Mouse (Mus musculus): ENCODE data around the gene Xpc. TPM values are rescaled to one million over a fixed set of nuclear protein-coding genes. Genes with fewer than 3 reads are reported as not detected.

Gene Xpc
- total RNA-seq (2017), result 108 and 122 TPM in 2 replicates

DNA sequence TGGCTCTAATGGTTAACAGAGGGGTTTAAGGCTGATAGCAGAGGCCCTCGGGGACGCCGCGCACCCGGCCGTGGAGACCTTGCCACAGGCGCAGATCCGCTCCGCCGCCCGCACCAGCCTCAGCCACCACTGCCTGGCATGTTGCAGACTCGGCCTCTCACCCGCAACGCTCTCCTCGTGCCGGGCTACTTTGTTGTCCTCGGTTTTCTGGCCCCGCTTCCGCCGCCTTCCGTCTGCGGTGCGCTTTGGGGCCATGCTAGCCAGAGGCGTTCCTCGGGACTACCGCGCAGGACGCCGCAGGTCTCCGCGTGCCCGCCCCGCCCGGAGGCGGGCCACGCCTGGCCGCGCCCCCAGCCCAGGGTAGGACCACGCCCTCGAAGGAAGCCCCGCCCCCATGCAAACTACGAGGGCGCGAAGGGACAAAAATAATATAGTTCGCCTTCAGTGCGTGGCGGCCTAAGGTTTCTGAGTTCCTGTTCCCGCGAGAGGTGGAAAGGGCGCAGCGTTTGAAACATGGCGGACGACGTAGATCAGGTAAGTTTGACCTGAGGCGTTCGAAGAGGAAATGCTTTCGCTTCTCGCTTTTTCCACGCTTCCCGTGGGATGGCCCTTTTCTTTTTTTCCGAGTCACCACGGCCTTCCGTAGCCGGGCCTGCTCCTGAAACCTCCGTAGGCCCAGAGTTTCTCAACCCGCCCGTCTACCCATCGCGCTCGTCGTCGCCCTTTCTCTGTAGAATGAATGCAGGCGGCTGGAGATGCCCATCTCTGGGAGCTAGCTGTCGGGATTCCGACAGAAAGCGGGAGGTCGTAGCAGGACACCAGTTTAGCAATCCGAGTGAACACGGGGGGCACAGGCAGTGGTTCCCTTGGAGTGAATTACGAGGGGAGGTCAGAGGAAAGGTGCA, at the start of gene Xpc, which contains the start of gene Lsm3:
Gene Xpc, minus strand, starts transcription at position 344 of the 905 bp plus-strand sequence.
Gene Lsm3, plus strand, starts transcription at position 384 of the 905 bp plus-strand sequence.
- peak; percentile 87 to 95 for ATAC-seq (replicated peaks in 1 of 2; ENCODE audit: insufficient read depth in 1 of 2, low FRiP score in 2 of 2, low TSS enrichment in 1 of 2, low read depth in 1 of 2, poor library complexity in 2 of 2, severe bottlenecking in 2 of 2)

DNA sequence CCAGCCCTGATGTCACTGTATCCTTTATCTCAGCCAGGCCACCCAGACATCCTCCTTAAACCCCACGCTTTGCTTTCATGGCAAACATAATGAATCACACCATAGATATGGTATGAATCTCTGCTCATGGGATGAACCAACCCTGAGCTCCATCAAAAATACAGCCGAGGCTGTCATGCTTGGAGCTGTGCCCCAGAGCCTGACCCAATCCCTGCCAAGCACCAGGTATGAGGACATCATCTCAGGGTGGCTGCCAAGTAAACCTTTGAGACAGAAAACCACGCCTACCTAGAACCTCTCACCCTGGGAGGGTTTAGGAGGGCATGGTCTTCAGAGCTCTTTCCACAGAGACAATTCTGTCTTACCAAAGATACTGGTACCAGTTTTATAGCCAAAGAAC, 47.3 kb upstream of the Xpc start:
- no peak for ATAC-seq (replicated peaks in 1 of 2; ENCODE audit: insufficient read depth in 1 of 2, low FRiP score in 2 of 2, low TSS enrichment in 1 of 2, low read depth in 1 of 2, poor library complexity in 2 of 2, severe bottlenecking in 2 of 2)

DNA sequence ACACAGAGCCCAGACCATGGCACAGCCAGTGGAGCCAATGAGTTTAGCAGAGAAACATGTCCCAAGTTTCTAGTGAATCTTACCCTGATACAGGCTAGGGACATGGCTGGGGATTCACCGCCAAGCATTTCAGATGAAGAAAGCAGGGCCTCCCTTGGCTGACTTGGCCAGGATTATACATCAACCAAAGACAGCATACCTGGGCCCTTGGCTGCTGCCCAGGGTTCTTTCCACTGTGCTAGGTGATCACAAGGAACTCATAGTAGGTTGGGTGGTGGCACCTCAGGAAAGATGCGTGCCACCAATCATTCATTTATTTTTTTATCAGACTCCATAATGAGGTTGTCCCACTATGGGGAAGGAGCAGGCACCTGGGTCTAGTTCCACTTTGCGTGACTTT, 44.5 kb upstream of the Xpc start:
- no peak for ATAC-seq (replicated peaks in 1 of 2; ENCODE audit: insufficient read depth in 1 of 2, low FRiP score in 2 of 2, low TSS enrichment in 1 of 2, low read depth in 1 of 2, poor library complexity in 2 of 2, severe bottlenecking in 2 of 2)

DNA sequence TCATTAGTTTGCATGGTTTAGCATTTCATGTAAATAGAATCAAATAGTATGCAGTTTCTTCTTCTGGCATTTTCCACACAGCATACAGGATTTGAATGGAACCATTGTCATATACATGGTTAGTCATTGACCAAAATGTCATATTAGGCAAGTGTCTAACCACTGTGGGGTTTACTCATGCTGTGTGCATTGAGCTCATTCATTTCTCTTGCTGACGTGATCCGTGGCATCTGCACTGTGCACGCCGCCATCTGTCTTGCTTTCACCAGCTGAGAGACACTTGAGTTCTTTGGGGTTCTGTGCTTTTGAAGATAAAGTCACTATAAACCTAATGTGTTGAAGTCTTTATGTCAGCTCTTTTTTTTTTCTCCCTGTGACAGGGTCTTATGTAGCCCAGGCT, 43.7 kb upstream of the Xpc start:
- no peak for ATAC-seq (replicated peaks in 1 of 2; ENCODE audit: insufficient read depth in 1 of 2, low FRiP score in 2 of 2, low TSS enrichment in 1 of 2, low read depth in 1 of 2, poor library complexity in 2 of 2, severe bottlenecking in 2 of 2)

DNA sequence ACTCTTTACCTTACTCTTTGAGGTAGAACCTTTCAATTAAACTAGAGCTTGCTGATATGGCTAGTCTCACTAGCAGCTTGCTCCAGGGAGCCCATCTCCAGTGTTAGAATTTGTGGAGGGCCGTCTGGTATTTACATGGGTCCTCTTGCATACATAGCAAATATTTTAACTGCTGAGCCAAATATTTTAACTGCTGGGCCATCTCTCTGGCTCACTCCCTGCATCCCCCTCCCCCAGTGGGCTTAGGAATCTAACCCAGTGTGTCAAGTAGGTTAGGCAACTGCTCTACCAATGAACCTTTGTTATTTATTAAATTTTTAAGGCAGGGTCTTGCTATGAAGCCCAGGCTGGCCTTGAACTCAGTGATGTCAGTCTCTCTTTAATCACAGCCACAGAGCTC, 42.9 kb upstream of the Xpc start:
- no peak for ATAC-seq (replicated peaks in 1 of 2; ENCODE audit: insufficient read depth in 1 of 2, low FRiP score in 2 of 2, low TSS enrichment in 1 of 2, low read depth in 1 of 2, poor library complexity in 2 of 2, severe bottlenecking in 2 of 2)

DNA sequence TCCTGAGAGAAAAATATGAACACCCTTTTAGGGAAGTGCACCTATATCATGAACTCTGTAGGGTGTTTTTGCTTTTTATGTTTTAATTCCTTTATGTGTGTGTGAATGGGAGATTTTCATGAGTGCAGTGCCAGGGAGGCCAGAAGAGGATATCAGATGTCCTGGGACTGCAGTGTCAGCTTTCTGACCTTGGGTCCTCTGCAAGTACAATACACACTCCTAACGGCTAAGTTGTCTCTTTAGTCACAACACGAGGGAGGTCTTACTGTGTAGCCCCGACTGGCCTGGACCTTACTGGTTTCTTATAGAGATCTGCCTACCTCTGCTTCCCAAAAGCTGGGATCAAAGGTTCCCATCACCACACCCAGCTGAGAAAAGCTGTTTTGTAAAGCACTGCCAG, 37.0 kb upstream of the Xpc start:
- ATAC-seq (replicated peaks in 1 of 2; ENCODE audit: insufficient read depth in 1 of 2, low FRiP score in 2 of 2, low TSS enrichment in 1 of 2, low read depth in 1 of 2, poor library complexity in 2 of 2, severe bottlenecking in 2 of 2), result no peak

DNA sequence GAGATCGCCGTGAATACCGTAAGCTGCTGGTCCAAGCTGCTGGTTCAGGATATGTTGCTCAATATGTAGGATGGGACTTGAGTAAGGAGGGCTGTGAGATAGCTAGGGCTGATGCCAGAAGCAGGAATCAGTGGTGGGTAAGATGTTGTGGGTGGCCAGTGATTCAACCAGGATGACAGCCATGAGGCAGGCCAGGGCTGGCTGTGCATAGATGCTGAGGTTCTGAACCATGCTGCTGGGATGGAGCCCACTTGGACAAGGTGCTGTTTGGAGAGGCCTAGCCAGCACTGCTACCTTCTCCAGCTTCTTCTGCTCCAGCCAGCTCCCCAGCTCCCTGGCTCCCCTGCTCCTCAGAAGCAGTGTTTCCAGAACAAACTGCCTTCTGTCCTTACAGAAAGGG, 36.0 kb upstream of the Xpc start:
- ATAC-seq (replicated peaks in 1 of 2; ENCODE audit: insufficient read depth in 1 of 2, low FRiP score in 2 of 2, low TSS enrichment in 1 of 2, low read depth in 1 of 2, poor library complexity in 2 of 2, severe bottlenecking in 2 of 2), result no peak

DNA sequence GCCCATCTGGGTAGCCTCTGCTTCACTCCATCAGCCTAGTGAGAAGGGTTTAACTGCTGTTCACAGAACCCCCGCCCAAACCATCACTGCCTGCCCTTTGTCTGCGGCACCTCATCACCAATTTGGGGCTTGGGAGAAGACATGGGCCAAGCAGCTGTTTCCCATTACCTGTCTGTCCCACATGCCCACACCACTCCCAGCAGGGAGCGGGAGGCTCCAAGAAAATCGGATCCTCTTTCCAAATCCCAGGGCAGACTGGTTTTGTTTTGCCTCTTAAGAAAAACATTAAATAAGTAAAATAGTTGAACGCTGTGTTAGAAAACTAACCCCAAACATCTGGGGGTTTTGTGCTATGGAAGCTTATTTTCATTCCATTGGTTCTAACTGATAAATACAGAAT, 33.9 kb upstream of the Xpc start:
- no peak for ATAC-seq (replicated peaks in 1 of 2; ENCODE audit: insufficient read depth in 1 of 2, low FRiP score in 2 of 2, low TSS enrichment in 1 of 2, low read depth in 1 of 2, poor library complexity in 2 of 2, severe bottlenecking in 2 of 2)

DNA sequence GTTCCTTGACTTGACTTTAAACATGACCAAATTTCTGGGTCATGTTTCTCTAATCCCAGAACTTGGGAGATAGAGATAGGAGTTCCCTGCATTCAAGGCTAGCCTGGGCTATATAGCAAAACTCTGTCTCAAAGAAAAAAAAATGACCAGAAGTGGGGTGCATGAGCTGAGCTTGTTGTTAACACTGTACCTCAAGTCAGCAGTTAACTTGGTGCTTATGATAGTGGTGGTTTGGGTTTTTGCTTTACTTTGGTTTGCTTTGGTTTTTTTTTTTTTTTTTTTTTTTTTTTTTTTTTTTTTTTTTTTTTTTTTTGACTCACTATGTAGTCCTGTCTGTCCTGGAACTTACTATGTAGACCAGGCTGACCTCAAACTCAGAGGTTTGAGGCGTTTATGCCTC, 31.6 kb upstream of the Xpc start:
- ATAC-seq (replicated peaks in 1 of 2; ENCODE audit: insufficient read depth in 1 of 2, low FRiP score in 2 of 2, low TSS enrichment in 1 of 2, low read depth in 1 of 2, poor library complexity in 2 of 2, severe bottlenecking in 2 of 2), result no peak

DNA sequence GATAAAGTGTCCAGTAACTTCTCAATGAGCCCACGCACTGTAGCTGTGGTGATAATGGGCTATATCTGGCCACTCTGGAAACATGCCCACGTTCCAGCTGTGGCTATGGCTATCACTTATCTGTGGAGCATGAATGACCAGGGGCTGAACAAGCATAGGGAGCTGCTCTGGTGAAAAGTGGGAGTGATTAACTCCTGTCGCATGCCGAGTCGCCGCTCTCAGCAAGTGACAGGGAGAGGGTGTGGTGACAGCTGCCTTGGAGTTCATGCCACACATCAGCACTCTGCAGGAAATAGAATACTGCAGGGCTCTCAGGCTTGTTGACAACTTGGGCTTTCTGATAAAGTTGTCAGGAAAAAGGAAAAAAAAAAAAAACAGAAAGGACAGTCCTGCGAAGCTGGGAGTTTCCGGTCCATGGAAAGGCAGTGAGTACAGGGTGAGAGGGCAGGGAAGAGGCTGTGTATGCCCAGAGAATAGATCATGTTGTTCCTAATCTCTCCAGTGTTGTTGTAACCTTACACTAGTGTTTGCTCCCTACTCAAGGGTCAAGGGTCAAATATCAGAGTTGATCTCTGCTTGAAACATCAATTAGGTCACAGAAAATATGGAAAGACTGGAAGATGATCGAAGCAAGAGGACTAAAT, 30.7 kb upstream of the Xpc start:
- ATAC-seq (replicated peaks in 1 of 2; ENCODE audit: insufficient read depth in 1 of 2, low FRiP score in 2 of 2, low TSS enrichment in 1 of 2, low read depth in 1 of 2, poor library complexity in 2 of 2, severe bottlenecking in 2 of 2), result no peak

DNA sequence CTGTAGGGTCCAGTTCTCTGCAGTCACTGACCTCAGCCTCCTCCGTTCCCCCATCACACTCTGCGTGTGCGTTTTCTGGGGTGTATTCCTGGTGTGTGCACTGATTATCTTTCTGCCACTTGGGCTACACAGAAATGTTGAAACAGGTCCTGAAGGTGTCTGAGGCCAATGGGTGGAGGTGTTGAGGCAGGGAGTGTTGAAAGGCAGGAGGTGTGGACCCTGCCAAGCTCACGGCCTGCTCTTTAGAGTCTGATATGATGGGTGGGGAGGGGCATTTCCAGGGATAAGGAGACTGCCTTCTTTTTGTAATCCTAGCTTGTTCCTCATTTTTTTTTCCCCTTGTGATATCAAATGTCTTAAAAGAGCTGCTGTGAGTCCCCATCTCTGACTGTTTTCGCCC, 27.4 kb upstream of the Xpc start:
- no peak for ATAC-seq (replicated peaks in 1 of 2; ENCODE audit: insufficient read depth in 1 of 2, low FRiP score in 2 of 2, low TSS enrichment in 1 of 2, low read depth in 1 of 2, poor library complexity in 2 of 2, severe bottlenecking in 2 of 2)

DNA sequence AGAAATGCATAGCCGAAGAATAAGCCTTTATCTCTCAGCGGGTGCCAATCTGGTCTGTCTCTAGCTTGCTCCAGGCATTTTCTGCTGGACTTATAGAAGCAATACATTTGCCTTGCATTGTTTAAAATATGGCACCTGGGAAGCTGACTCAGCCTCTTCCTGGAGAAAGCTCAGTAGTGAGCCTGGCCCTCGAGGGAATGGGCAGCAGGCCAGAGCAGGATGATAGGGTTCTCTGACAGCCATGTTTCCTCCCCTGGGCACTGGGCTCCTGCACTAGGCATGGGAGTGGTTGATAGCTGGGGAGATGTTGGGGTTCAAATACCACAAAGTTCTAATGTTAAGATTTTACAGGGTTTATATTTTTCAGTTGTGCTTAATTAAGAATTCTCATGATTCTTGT, 25.6 kb upstream of the Xpc start:
- no peak for ATAC-seq (replicated peaks in 1 of 2; ENCODE audit: insufficient read depth in 1 of 2, low FRiP score in 2 of 2, low TSS enrichment in 1 of 2, low read depth in 1 of 2, poor library complexity in 2 of 2, severe bottlenecking in 2 of 2)

DNA sequence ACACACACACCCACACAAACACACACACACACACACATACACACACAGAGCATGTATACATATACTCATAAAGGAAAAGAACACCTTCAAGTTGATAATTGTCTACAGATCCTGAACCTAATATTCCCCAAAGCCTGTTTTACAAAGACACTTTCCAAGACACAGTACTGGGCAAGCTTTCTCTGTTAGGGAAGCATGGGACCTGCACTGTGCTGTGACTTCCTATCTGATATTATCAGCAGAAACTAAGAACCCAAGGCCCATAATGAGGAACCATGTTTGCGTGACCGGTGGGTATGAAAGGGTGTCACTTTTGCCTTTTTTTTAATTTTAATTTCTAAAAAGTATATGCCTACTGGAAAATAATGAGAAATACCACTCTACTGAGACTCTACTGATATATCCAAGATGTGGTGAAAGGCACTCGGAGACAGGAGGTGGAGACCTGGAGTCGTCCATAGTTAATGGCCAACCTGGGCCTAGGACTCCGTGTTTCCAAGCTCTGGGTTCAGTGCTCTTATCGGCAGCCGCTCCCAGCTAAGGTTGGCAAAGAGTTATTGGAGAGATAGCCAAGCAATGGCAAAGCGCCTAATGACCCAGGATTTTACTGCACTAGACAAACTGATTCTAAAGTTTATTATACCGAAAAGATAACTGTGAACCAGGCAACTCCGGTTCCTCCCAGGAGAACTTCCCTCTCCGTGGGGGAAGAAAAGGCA, 20.5 kb upstream of the Xpc start:
- ATAC-seq (replicated peaks in 1 of 2; ENCODE audit: insufficient read depth in 1 of 2, low FRiP score in 2 of 2, low TSS enrichment in 1 of 2, low read depth in 1 of 2, poor library complexity in 2 of 2, severe bottlenecking in 2 of 2), result no peak

DNA sequence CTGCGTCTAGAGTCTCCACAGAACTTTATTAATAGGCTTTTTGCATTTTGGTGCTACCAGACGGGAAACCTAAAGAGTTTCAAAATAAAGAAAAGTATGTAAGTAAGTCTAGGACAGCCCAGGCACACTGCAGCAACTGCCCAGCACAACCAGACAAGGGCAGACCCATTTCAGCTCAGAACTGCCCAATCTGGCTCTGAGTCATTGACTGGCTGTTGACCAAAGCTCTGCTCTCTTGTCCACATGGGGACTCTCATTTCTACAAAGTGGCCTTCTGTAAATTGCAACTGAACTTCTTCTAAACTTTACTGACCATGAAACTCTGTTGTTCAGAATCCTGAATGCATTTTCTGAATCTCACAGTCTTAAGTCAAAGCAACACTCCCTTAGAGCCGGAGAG, 19.5 kb upstream of the Xpc start:
- no peak for ATAC-seq (replicated peaks in 1 of 2; ENCODE audit: insufficient read depth in 1 of 2, low FRiP score in 2 of 2, low TSS enrichment in 1 of 2, low read depth in 1 of 2, poor library complexity in 2 of 2, severe bottlenecking in 2 of 2)

DNA sequence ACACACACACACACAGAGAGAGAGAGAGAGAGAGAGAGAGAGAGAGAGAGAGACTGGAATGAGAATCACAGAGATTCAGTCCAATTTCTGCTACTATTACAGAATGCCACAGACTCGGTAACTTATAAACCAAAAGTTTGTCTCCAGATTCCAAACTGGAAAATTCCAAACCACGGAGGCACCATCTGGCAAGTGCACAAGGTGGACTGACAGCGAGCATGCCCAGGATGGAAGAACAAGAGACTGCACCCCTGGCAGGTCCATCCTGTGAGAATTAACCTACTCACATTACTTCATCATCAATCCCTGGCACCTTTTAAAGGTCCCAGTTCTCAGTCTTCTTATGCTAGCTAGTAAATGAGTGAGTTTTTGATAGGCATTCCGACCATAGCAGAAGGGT, 18.6 kb upstream of the Xpc start:
- no peak for ATAC-seq (replicated peaks in 1 of 2; ENCODE audit: insufficient read depth in 1 of 2, low FRiP score in 2 of 2, low TSS enrichment in 1 of 2, low read depth in 1 of 2, poor library complexity in 2 of 2, severe bottlenecking in 2 of 2)

DNA sequence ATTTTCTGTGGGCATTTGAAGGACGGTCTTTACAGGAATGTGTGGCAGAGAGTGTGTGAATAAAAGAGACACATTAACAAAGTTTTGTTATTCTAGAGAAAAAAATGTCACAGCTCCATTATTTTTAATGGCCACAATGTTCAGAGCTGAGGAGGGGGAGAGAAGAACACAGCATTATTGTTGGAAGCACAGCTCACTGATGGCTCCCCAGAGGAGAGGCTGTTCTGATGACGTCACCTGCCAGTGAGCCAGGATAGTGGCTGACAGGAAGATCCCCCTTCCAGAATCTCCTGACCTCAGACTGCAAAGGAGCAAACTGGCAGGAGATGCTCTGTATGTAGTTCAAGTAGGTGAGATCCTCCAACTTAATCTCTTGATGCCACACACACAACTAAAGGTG, 18.1 kb upstream of the Xpc start:
- no peak for ATAC-seq (replicated peaks in 1 of 2; ENCODE audit: insufficient read depth in 1 of 2, low FRiP score in 2 of 2, low TSS enrichment in 1 of 2, low read depth in 1 of 2, poor library complexity in 2 of 2, severe bottlenecking in 2 of 2)

DNA sequence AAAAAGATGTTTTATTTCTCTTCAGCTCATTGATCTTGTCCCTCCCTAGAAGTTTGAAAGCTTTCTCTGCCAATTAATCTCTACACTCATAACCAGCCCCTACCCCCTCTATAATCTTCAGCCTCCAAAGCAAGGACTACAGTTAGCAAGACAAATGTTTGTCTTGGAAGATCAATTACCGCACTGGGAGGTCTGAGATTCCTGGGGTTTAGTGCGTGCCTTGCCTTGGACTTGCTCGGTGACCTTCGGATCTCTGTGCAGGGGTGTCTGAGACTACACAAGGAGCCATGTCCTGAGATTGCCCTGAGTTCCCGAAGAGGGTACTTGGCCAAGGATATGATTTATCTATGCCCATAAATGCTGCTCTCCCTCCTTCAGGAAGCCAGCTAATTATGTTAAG, 17.7 kb upstream of the Xpc start:
- ATAC-seq (replicated peaks in 1 of 2; ENCODE audit: insufficient read depth in 1 of 2, low FRiP score in 2 of 2, low TSS enrichment in 1 of 2, low read depth in 1 of 2, poor library complexity in 2 of 2, severe bottlenecking in 2 of 2), result no peak

DNA sequence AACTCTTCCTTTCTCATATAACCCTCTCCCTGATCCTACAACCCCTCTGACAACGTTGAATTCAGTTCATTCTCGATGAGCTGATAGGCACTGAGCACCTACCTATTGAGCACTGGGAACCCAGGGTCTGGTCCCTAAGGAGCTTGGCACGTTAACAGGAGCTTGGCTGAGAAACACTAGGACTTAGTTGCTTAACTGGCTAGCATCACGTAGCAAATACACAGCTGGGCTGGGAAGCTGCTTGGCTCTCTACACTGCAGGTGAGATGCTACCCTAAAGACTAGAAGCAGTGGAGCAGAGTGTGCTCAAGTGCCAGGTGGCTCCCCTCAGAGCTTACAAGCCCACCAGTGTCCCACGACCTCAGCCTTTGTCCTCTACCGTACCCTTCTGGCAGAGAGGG, 17.0 kb upstream of the Xpc start:
- ATAC-seq (replicated peaks in 1 of 2; ENCODE audit: insufficient read depth in 1 of 2, low FRiP score in 2 of 2, low TSS enrichment in 1 of 2, low read depth in 1 of 2, poor library complexity in 2 of 2, severe bottlenecking in 2 of 2), result no peak

Measured in hematopoietic stem cell, adult 5-6 weeks (primary cell).